Mouse (Mus musculus) lung, embryonic 14.5 days (tissue): ENCODE data around the gene Oscp1. TPM values are rescaled to one million over a fixed set of nuclear protein-coding genes. Genes with fewer than 3 reads are reported as not detected.

ENCODE experiments used
- ATAC-seq: fragments of 200-750 bp; cut with Nextera tagmentation; 2 replicates; pipeline ENCODE4 v1.8.0; 2017; ENCODE audit warnings: mild to moderate bottlenecking, moderate TSS enrichment, moderate library complexity; ENCODE audit not compliant: insufficient read depth
- DNase-seq: peaks from one replicate; pipeline ENCODE4 v3.0.0-alpha.2; 2015
- H3K27ac ChIP-seq: fragments of 300-500 bp; sonication (generic); 2 replicates; pipeline ENCODE4 v1.5.1; 2014; ENCODE audit warnings: low read depth, mild to moderate bottlenecking, moderate library complexity
- H3K27me3 ChIP-seq: fragments of 300-500 bp; sonication (generic); 2 replicates; pipeline ENCODE4 v1.6.1; 2014; ENCODE audit warnings: low read length, control low read depth; ENCODE audit not compliant: insufficient read depth
- H3K36me3 ChIP-seq: fragments of 300-500 bp; sonication (generic); 2 replicates; pipeline ENCODE4 v1.6.1; 2014; ENCODE audit warnings: control low read depth; ENCODE audit not compliant: insufficient read depth
- H3K4me1 ChIP-seq: fragments of 300-500 bp; sonication (generic); 2 replicates; pipeline ENCODE4 v1.6.1; 2014; ENCODE audit warnings: antibody characterized with exemption, control low read depth; ENCODE audit not compliant: insufficient read depth
- H3K4me2 ChIP-seq: fragments of 300-500 bp; sonication (generic); 2 replicates; pipeline ENCODE4 v1.6.1; 2014; ENCODE audit warnings: mild to moderate bottlenecking
- H3K4me3 ChIP-seq: fragments of 300-500 bp; sonication (generic); 2 replicates; pipeline ENCODE4 v1.5.1; 2014; ENCODE audit warnings: low read depth, low read length
- H3K9ac ChIP-seq: fragments of 300-500 bp; sonication (generic); 2 replicates; pipeline ENCODE4 v1.6.1; 2014
- H3K9me3 ChIP-seq: fragments of 300-500 bp; sonication (generic); 2 replicates; pipeline ENCODE4 v1.6.1; 2016; ENCODE audit warnings: low read depth, low read length, control low read depth
- CTCF ChIP-seq: IDR thresholded peaks from 2 replicates; pipeline ENCODE4 v1.5.1; 2016; ENCODE audit warnings: antibody characterized with exemption, low read depth
- WGBS: fragments of 180-500 bp; shearing (Covaris S2); extraction: QIAGEN DNeasy Blood & Tissue Kit; methylation state at CpG from one replicate; pipeline ENCODE4 v1.1.7; 2014; 5-methylcytosine and 5-hydroxymethylcytosine counted together
- polyA plus RNA-seq: library from polyadenylated mRNA; unstranded; fragments of >200 nt; fragmentation: Nextera tagmentation; extraction: Ambion mirVana; gene quantifications from 2 replicates; pipeline ENCODE4 v1.2.1, GENCODE M21; 2014

Oscp1 gene
- polyA plus RNA-seq, 1 experiment from 2014 or later, result 18.1 TPM

DNA sequence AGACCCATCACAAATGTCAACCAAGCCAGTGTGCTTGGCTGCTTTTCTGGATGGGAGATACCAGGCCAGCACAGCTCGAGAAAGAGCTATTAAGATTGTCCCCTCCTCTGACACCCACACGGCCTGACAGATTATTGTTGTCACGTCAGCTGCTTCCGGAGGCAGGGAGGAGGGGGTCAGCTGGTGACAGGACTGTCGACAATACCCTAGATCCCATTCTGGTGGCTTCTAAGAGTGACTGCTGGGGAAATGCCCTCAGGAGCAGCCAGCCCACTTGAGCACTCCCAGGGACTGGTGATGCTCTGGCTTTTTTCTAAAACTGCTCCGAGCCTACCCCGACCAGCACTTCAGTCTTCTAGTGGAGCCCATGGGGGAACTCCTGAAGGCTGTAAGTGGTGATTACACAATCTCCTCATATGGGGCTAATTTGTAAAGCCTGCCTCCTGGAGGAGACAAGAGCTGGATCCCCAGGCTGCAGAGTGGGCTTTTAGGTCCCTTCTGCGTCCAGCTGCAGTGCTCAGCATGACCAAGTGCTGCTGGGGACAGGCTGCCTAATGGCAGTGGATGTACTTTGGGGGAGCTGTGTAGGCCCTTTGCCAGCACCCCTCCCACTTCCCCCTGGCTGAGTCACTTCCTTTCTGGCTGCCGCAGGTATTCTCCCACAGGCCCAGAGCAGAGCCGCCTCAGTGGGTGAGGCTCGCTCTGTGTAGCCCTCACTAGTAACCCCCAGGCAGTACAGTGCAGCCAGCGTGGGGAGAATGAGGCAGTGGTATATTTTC lies 52.2 kb downstream of the Oscp1 start:
- H3K9ac ChIP-seq, result peak overlapping the region; percentile 32
- ATAC-seq (peak; percentile 81), DNase-seq (peak; percentile 83)
- H3K4me2 ChIP-seq, result peak overlapping the region; percentile 48
- H3K4me3 ChIP-seq, result peak overlapping the region; percentile 12; the same call in 1 of the 2 replicates
- peaks cover 27% of the 10 kb centered on the region for H3K4me1 ChIP-seq
- H3K36me3 ChIP-seq, result no peaks in the 10 kb centered on the region
- 5% methylated on average over 12 of the region's 12 CpGs for WGBS
- TF ChIP-seq CTCF, result peak; percentile 55
- no peaks in the 10 kb centered on the region for H3K27me3 ChIP-seq
- H3K27ac ChIP-seq, result peak overlapping the region; percentile 95
- H3K9me3 ChIP-seq, result no peaks in the 10 kb centered on the region

DNA sequence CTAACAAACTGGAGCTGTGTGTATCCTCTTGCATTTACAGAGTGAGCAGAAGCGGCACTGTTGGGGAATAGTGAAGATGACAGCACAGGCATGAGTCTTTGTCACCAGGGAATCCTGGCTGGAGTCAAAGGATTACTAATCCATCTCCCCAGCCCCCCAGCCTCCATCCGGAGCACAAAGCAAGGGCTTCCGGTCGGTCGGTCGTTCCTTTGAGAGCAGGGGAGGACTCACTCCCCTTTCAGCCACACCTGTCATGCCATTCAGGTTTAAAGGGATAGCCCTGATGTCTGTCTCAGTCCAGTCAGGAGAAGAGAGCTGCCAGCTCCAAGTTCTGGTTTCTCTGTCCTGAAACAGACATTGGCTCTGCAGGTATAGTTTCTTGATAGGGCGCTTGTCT lies 52.8 kb downstream of the Oscp1 start:
- 0 out of 2 replicates have a peak, but pooled peaks have one; percentile 2 for ATAC-seq
- H3K4me2 ChIP-seq, result peak overlapping the region; percentile 48
- H3K4me3 ChIP-seq, result 0 out of 2 replicates have a peak overlapping the region, but pooled peaks have one; percentile 3
- H3K27ac ChIP-seq, result peak overlapping the region; percentile 95
- peaks cover 27% of the 10 kb centered on the region for H3K4me1 ChIP-seq
- no peaks in the 10 kb centered on the region for H3K27me3 ChIP-seq
- H3K9ac ChIP-seq, result peak overlapping the region; percentile 32
- no peak for TF ChIP-seq CTCF
- H3K36me3 ChIP-seq, result no peaks in the 10 kb centered on the region
- 17% methylated on average over 7 of the region's 7 CpGs for WGBS
- H3K9me3 ChIP-seq, result no peaks in the 10 kb centered on the region
- peak; percentile 52 for DNase-seq

DNA sequence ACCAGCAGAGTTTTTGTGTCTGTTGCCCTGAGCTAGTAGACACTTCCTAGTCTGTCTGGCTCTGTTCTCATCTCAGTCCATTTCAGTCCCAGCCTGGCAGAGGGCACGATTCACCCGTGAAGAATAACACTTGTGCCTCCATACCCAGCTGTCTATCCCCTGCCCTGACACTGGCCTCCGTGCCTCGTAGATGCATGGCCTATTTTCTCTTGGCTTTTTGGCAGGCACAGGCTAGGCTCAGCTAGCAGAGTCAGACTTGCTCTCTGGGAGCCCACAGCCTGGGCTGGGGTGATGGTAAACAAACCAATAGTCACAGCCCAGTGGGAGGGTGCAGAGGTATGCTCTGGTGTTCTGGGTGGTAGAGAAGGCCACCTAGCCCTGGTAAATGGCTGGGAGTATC lies 54.9 kb downstream of the Oscp1 start:
- no peak for ATAC-seq
- 74% methylated on average over 4 of the region's 4 CpGs for WGBS
- H3K4me3 ChIP-seq, result no peak overlapping the region
- H3K4me1 ChIP-seq, result peaks cover 27% of the 10 kb centered on the region
- TF ChIP-seq CTCF, result no peak
- H3K9me3 ChIP-seq, result no peaks in the 10 kb centered on the region
- no peak for DNase-seq
- H3K27ac ChIP-seq, result no peak overlapping the region
- 0 out of 2 replicates have a peak, but pooled peaks cover 3% of the 10 kb centered on the region for H3K36me3 ChIP-seq
- no peaks in the 10 kb centered on the region for H3K27me3 ChIP-seq
- no peak overlapping the region for H3K4me2 ChIP-seq
- H3K9ac ChIP-seq, result no peak overlapping the region

GRCm38 (mm10) chr4:126113943-126114342 lies 55.6 kb downstream of the Oscp1 start:
- Histone ChIP-seq H3K9ac (no peak overlapping the region), H3K4me2 (no peak overlapping the region), H3K4me3 (no peak overlapping the region), H3K27ac (no peak overlapping the region), H3K36me3 (peaks cover 6% of the 10 kb centered on the region; the same call in 1 of the 2 replicates), H3K9me3 (no peaks in the 10 kb centered on the region), H3K4me1 (peaks cover 24% of the 10 kb centered on the region), H3K27me3 (no peaks in the 10 kb centered on the region)
- TF ChIP-seq CTCF, result peak; percentile 67
- ATAC-seq (no peak), DNase-seq (peak; percentile 72)
- WGBS, result 21% methylated on average over 6 of the region's 6 CpGs

- Histone ChIP-seq H3K36me3 (peaks cover 10% of the 10 kb centered on the region; the same call in 1 of the 2 replicates), H3K4me1 (peaks cover 10% of the 10 kb centered on the region), H3K4me3 (no peak overlapping the region), H3K9me3 (no peaks in the 10 kb centered on the region), H3K9ac (no peak overlapping the region), H3K27me3 (no peaks in the 10 kb centered on the region), H3K4me2 (no peak overlapping the region), H3K27ac (no peak overlapping the region)
- DNase-seq, result no peak
- no peak for TF ChIP-seq CTCF
- 84% methylated on average over 9 of the region's 9 CpGs for WGBS
- ATAC-seq, result no peak
Observed at GRCm38 (mm10) chr4:126115411-126115810, 57.0 kb downstream of the Oscp1 start.

DNA sequence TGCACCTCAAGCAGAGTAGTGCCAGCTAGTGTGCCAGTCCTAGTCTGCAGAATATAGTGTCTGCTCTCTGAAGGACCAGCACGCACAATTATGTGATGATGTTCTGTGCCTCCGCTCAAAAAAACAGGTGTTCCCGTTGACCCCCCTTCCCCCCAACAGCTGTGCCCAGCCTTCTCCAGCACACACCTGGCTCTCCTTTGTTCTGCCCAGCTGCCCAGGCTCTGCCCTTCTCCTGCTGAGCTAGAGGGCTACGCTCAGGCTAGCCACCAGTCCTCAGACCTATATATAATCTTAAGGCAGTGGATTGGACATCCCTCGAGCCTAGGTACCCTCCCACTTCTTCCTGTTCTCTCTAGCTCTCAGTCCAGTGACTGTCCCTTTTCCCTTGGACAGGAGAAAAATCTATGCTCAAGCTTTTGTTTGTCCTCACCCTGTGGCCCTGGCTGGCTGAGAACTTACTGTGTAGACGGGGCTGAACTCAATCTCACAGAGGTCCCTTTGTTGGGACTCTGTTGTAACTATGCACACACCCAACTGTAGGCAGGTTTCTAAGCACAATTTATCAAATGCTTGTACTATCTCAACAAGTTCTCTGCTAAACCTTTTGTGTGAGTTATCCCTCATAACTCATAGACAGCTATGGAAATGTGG lies 57.6 kb downstream of the Oscp1 start:
- Histone ChIP-seq H3K9me3 (no peaks in the 10 kb centered on the region), H3K36me3 (peaks cover 10% of the 10 kb centered on the region; the same call in 1 of the 2 replicates), H3K9ac (no peak overlapping the region), H3K4me3 (no peak overlapping the region), H3K27me3 (no peaks in the 10 kb centered on the region), H3K27ac (no peak overlapping the region), H3K4me1 (peaks cover 4% of the 10 kb centered on the region), H3K4me2 (no peak overlapping the region)
- WGBS, result 66% methylated on average over 6 of the region's 6 CpGs
- no peak for TF ChIP-seq CTCF
- ATAC-seq (no peak), DNase-seq (no peak)

- no peak overlapping the region for H3K9ac ChIP-seq
- H3K27me3 ChIP-seq, result no peaks in the 10 kb centered on the region
- H3K4me2 ChIP-seq, result no peak overlapping the region
- no peak for ATAC-seq
- 67% methylated on average over 8 of the region's 8 CpGs for WGBS
- H3K36me3 ChIP-seq, result peaks cover 12% of the 10 kb centered on the region; the same call in 1 of the 2 replicates
- no peak for TF ChIP-seq CTCF
- peak overlapping the region; percentile 30; the same call in 1 of the 2 replicates for H3K27ac ChIP-seq
- DNase-seq, result peak; percentile 42
- 0 out of 2 replicates have a peak, but pooled peaks cover 6% of the 10 kb centered on the region for H3K9me3 ChIP-seq
- H3K4me3 ChIP-seq, result no peak overlapping the region
- no peaks in the 10 kb centered on the region for H3K4me1 ChIP-seq
Observed at GRCm38 (mm10) chr4:126117116-126117515, 58.8 kb downstream of the Oscp1 start.
